Mouse (Mus musculus): ENCODE results near the gene Fem1a. TPM values are rescaled to one million over a fixed set of nuclear protein-coding genes. Genes with fewer than 3 reads are reported as not detected.

The Fem1a gene
- polyA plus RNA-seq (2015; fragmentation: Nextera tagmentation; extraction: Ambion mirVana) = 15.5 and 18.2 TPM in 2 replicates

GRCm38 (mm10) chr17:56256239-56256881 lies at the start of gene Fem1a:
Fem1a (plus strand) TSS chr17:56256810.
- Histone ChIP-seq H3K4me2 (ENCODE audit: low read length) (peak within 1 kb of the TSS; percentile 96), H3K27ac (ENCODE audit: low read length) (peak within 1 kb of the TSS; percentile 93), H3K9me3 (replicated peaks; ENCODE audit: control insufficient read depth, low read length, poor library complexity, severe bottlenecking) (no peaks in the 10 kb centered on the region), H3K4me1 (ENCODE audit: control insufficient read depth, insufficient read depth, low read length) (peaks cover 46% of the 10 kb centered on the region), H3K27me3 (ENCODE audit: control insufficient read depth, insufficient read depth, low read depth, low read length) (no peaks in the 10 kb centered on the region), H3K36me3 (ENCODE audit: control insufficient read depth, insufficient read depth, low read length) (peaks cover 6% of the 10 kb centered on the region), H3K4me3 (ENCODE audit: low read depth, low read length) (peak within 1 kb of the TSS; percentile 65), H3K9ac (ENCODE audit: low read depth, low read length) (peak within 1 kb of the TSS; percentile 71)
- peak; percentile 94 for ATAC-seq
- under 1% methylated on average over 28 of the region's 28 CpGs for WGBS

GRCm38 (mm10) chr17:56206986-56207674 lies 49.5 kb upstream of the Fem1a start:
- H3K9ac ChIP-seq (ENCODE audit: low read depth, low read length) = no peak overlapping the region
- H3K4me2 ChIP-seq (ENCODE audit: low read length) = no peak overlapping the region
- 85% methylated on average over 6 of the region's 6 CpGs for WGBS
- no peaks in the 10 kb centered on the region for H3K9me3 ChIP-seq (replicated peaks; ENCODE audit: control insufficient read depth, low read length, poor library complexity, severe bottlenecking)
- H3K27me3 ChIP-seq (ENCODE audit: control insufficient read depth, insufficient read depth, low read depth, low read length) = no peaks in the 10 kb centered on the region
- H3K4me3 ChIP-seq (ENCODE audit: low read depth, low read length) = no peak overlapping the region
- no peak overlapping the region for H3K27ac ChIP-seq (ENCODE audit: low read length)
- no peak for ATAC-seq
- no peaks in the 10 kb centered on the region for H3K4me1 ChIP-seq (ENCODE audit: control insufficient read depth, insufficient read depth, low read length)
- H3K36me3 ChIP-seq (ENCODE audit: control insufficient read depth, insufficient read depth, low read length) = peaks cover 69% of the 10 kb centered on the region

GRCm38 (mm10) chr17:56207963-56208530 lies 48.6 kb upstream of the Fem1a start:
- peaks cover 60% of the 10 kb centered on the region for H3K36me3 ChIP-seq (ENCODE audit: control insufficient read depth, insufficient read depth, low read length)
- H3K4me3 ChIP-seq (ENCODE audit: low read depth, low read length) = no peak overlapping the region
- H3K27me3 ChIP-seq (ENCODE audit: control insufficient read depth, insufficient read depth, low read depth, low read length) = no peaks in the 10 kb centered on the region
- no peaks in the 10 kb centered on the region for H3K9me3 ChIP-seq (replicated peaks; ENCODE audit: control insufficient read depth, low read length, poor library complexity, severe bottlenecking)
- H3K9ac ChIP-seq (ENCODE audit: low read depth, low read length) = no peak overlapping the region
- WGBS = 96% methylated on average over 9 of the region's 9 CpGs
- ATAC-seq = no peak
- H3K4me2 ChIP-seq (ENCODE audit: low read length) = no peak overlapping the region
- no peaks in the 10 kb centered on the region for H3K4me1 ChIP-seq (ENCODE audit: control insufficient read depth, insufficient read depth, low read length)
- H3K27ac ChIP-seq (ENCODE audit: low read length) = no peak overlapping the region

- no peak overlapping the region for H3K9ac ChIP-seq (ENCODE audit: low read depth, low read length)
- no peak overlapping the region for H3K4me3 ChIP-seq (ENCODE audit: low read depth, low read length)
- no peak overlapping the region for H3K27ac ChIP-seq (ENCODE audit: low read length)
- no peaks in the 10 kb centered on the region for H3K9me3 ChIP-seq (replicated peaks; ENCODE audit: control insufficient read depth, low read length, poor library complexity, severe bottlenecking)
- ATAC-seq = no peak
- WGBS = 93% methylated on average over 3 of the region's 3 CpGs
- no peaks in the 10 kb centered on the region for H3K27me3 ChIP-seq (ENCODE audit: control insufficient read depth, insufficient read depth, low read depth, low read length)
- H3K36me3 ChIP-seq (ENCODE audit: control insufficient read depth, insufficient read depth, low read length) = peaks cover 52% of the 10 kb centered on the region
- H3K4me1 ChIP-seq (ENCODE audit: control insufficient read depth, insufficient read depth, low read length) = no peaks in the 10 kb centered on the region
- H3K4me2 ChIP-seq (ENCODE audit: low read length) = no peak overlapping the region
These were observed 47.8 kb upstream of the Fem1a start for GRCm38 (mm10) chr17:56208821-56209220.

- no peak overlapping the region for H3K9ac ChIP-seq (ENCODE audit: low read depth, low read length)
- no peaks in the 10 kb centered on the region for H3K9me3 ChIP-seq (replicated peaks; ENCODE audit: control insufficient read depth, low read length, poor library complexity, severe bottlenecking)
- H3K4me3 ChIP-seq (ENCODE audit: low read depth, low read length) = no peak overlapping the region
- peaks cover 35% of the 10 kb centered on the region for H3K36me3 ChIP-seq (ENCODE audit: control insufficient read depth, insufficient read depth, low read length)
- no peak overlapping the region for H3K4me2 ChIP-seq (ENCODE audit: low read length)
- no peak for ATAC-seq
- H3K4me1 ChIP-seq (ENCODE audit: control insufficient read depth, insufficient read depth, low read length) = peaks cover 4% of the 10 kb centered on the region
- 96% methylated on average over 2 of the region's 2 CpGs for WGBS
- H3K27ac ChIP-seq (ENCODE audit: low read length) = no peak overlapping the region
- H3K27me3 ChIP-seq (ENCODE audit: control insufficient read depth, insufficient read depth, low read depth, low read length) = no peaks in the 10 kb centered on the region
These were observed 45.5 kb upstream of the Fem1a start for GRCm38 (mm10) chr17:56211090-56211489.

GRCm38 (mm10) chr17:56212676-56213075 lies 43.9 kb upstream of the Fem1a start:
- H3K4me2 ChIP-seq (ENCODE audit: low read length) = no peak overlapping the region
- H3K27me3 ChIP-seq (ENCODE audit: control insufficient read depth, insufficient read depth, low read depth, low read length) = no peaks in the 10 kb centered on the region
- H3K4me1 ChIP-seq (ENCODE audit: control insufficient read depth, insufficient read depth, low read length) = peaks cover 20% of the 10 kb centered on the region
- no peak overlapping the region for H3K9ac ChIP-seq (ENCODE audit: low read depth, low read length)
- WGBS = 79% methylated on average over 6 of the region's 6 CpGs
- H3K4me3 ChIP-seq (ENCODE audit: low read depth, low read length) = no peak overlapping the region
- ATAC-seq = no peak
- no peak overlapping the region for H3K27ac ChIP-seq (ENCODE audit: low read length)
- peaks cover 19% of the 10 kb centered on the region for H3K36me3 ChIP-seq (ENCODE audit: control insufficient read depth, insufficient read depth, low read length)
- no peaks in the 10 kb centered on the region for H3K9me3 ChIP-seq (replicated peaks; ENCODE audit: control insufficient read depth, low read length, poor library complexity, severe bottlenecking)

GRCm38 (mm10) chr17:56214229-56214628 lies 42.4 kb upstream of the Fem1a start:
- no peak overlapping the region for H3K27ac ChIP-seq (ENCODE audit: low read length)
- H3K9ac ChIP-seq (ENCODE audit: low read depth, low read length) = no peak overlapping the region
- H3K4me3 ChIP-seq (ENCODE audit: low read depth, low read length) = no peak overlapping the region
- ATAC-seq = no peak
- no peaks in the 10 kb centered on the region for H3K9me3 ChIP-seq (replicated peaks; ENCODE audit: control insufficient read depth, low read length, poor library complexity, severe bottlenecking)
- H3K4me2 ChIP-seq (ENCODE audit: low read length) = no peak overlapping the region
- H3K4me1 ChIP-seq (ENCODE audit: control insufficient read depth, insufficient read depth, low read length) = peaks cover 25% of the 10 kb centered on the region
- peaks cover 14% of the 10 kb centered on the region for H3K36me3 ChIP-seq (ENCODE audit: control insufficient read depth, insufficient read depth, low read length)
- H3K27me3 ChIP-seq (ENCODE audit: control insufficient read depth, insufficient read depth, low read depth, low read length) = no peaks in the 10 kb centered on the region
- WGBS = 72% methylated on average over 1 of the region's 1 CpGs

GRCm38 (mm10) chr17:56217670-56218069 lies 38.9 kb upstream of the Fem1a start:
- no peak for ATAC-seq
- Histone ChIP-seq H3K9ac (ENCODE audit: low read depth, low read length) (peak overlapping the region; percentile 95), H3K27ac (ENCODE audit: low read length) (peak overlapping the region; percentile 90; the same call in 1 of the 2 replicates), H3K9me3 (replicated peaks; ENCODE audit: control insufficient read depth, low read length, poor library complexity, severe bottlenecking) (no peaks in the 10 kb centered on the region), H3K27me3 (ENCODE audit: control insufficient read depth, insufficient read depth, low read depth, low read length) (no peaks in the 10 kb centered on the region), H3K36me3 (ENCODE audit: control insufficient read depth, insufficient read depth, low read length) (no peaks in the 10 kb centered on the region), H3K4me2 (ENCODE audit: low read length) (peak overlapping the region; percentile 80), H3K4me3 (ENCODE audit: low read depth, low read length) (peak overlapping the region; percentile 84), H3K4me1 (ENCODE audit: control insufficient read depth, insufficient read depth, low read length) (peaks cover 25% of the 10 kb centered on the region)
- 72% methylated on average over 13 of the region's 13 CpGs for WGBS
